Mouse (Mus musculus) stomach, embryonic 14.5 days (tissue): ENCODE results near the gene Gcn1l1. TPM values are rescaled to one million over a fixed set of nuclear protein-coding genes. Genes with fewer than 3 reads are reported as not detected.

Experiments
- ATAC-seq: fragments of 200-750 bp; cut with Nextera tagmentation; 2 replicates; pipeline ENCODE4 v1.8.0; 2017; ENCODE audit warnings: low read depth, moderate TSS enrichment; ENCODE audit not compliant: insufficient number of reproducible peaks, insufficient read depth, low FRiP score
- H3K27ac ChIP-seq: fragments of 300-500 bp; sonication (generic); 2 replicates; pipeline ENCODE4 v1.5.1; 2014; ENCODE audit warnings: mild to moderate bottlenecking, low read length, moderate library complexity, mixed read lengths
- H3K27me3 ChIP-seq: fragments of 300-500 bp; sonication (generic); 2 replicates; pipeline ENCODE4 v1.6.1; 2014; ENCODE audit warnings: low read length, control low read depth, mixed read lengths; ENCODE audit not compliant: control insufficient read depth, insufficient read depth
- H3K36me3 ChIP-seq: fragments of 300-500 bp; sonication (generic); 2 replicates; pipeline ENCODE4 v1.6.1; 2014; ENCODE audit warnings: mild to moderate bottlenecking, control low read depth, low read length, moderate library complexity, mixed read lengths; ENCODE audit not compliant: control insufficient read depth, insufficient read depth
- H3K4me1 ChIP-seq: fragments of 300-500 bp; sonication (generic); 2 replicates; pipeline ENCODE4 v1.6.1; 2014; ENCODE audit warnings: low read length, control low read depth, mixed read lengths; ENCODE audit not compliant: control insufficient read depth, insufficient read depth
- H3K4me2 ChIP-seq: fragments of 300-500 bp; sonication (generic); replicated peaks from 2 replicates; pipeline ENCODE4 v1.6.1; 2014; ENCODE audit warnings: low read depth, low read length, control low read depth
- H3K4me3 ChIP-seq: fragments of 300-500 bp; sonication (generic); 2 replicates; pipeline ENCODE4 v1.5.1; 2014; ENCODE audit warnings: low read depth, low read length, control low read depth
- H3K9ac ChIP-seq: fragments of 300-500 bp; sonication (generic); replicated peaks from 2 replicates; pipeline ENCODE4 v1.6.1; 2014; ENCODE audit warnings: low read depth, mild to moderate bottlenecking, control low read depth, low read length, moderate library complexity, mixed read lengths
- H3K9me3 ChIP-seq: fragments of 300-500 bp; sonication (generic); 2 replicates; pipeline ENCODE4 v1.6.1; 2016; ENCODE audit warnings: low read depth, low read length, control low read depth; ENCODE audit not compliant: control insufficient read depth
- WGBS: fragments of 180-500 bp; shearing (Covaris S2); extraction: QIAGEN DNeasy Blood & Tissue Kit; methylation state at CpG from one replicate; pipeline ENCODE4 v1.1.7; 2014; 5-methylcytosine and 5-hydroxymethylcytosine counted together
- polyA plus RNA-seq: library from polyadenylated mRNA; unstranded; fragments of >200 nt; fragmentation: Nextera tagmentation; extraction: Ambion mirVana; gene quantifications from 2 replicates; pipeline ENCODE4 v1.2.1, GENCODE M21; 2014

The Gcn1l1 gene
- polyA plus RNA-seq, 1 experiment from 2014 or later, result 42.3 TPM

- H3K9ac ChIP-seq, result no peak overlapping the region
- 86% methylated on average over 8 of the region's 8 CpGs for WGBS
Observed at GRCm38 (mm10) chr5:115634046-115634445, 69.0 kb downstream of the Gcn1l1 start.

DNA sequence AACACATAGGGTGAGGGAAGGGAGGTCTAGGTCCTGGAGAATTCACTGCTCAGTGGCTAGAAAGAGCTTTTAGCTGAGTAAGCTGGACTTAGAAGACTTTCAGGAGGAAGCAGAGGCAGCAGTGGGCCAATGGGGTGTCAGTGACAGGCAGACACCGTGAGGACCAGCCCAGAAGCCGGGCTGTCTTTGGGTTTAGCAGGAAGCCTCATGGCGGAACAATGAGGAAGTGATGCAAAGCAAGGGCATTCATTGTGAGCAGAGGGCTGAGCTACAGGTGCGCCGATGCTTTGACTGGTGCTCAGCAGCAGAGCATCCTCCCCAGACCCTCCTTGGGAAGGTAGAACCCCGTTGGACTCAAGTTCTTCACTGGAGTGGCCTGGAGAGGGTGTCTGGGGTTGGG lies 70.5 kb downstream of the Gcn1l1 start:
- WGBS, result 77% methylated on average over 6 of the region's 6 CpGs
- no peak for ATAC-seq
- Histone ChIP-seq H3K4me2 (no peak overlapping the region), H3K27me3 (no peaks in the 10 kb centered on the region), H3K4me3 (no peak overlapping the region), H3K27ac (no peak overlapping the region), H3K9ac (no peak overlapping the region), H3K9me3 (no peaks in the 10 kb centered on the region), H3K36me3 (peaks cover 21% of the 10 kb centered on the region), H3K4me1 (peaks cover 22% of the 10 kb centered on the region; the same call in 1 of the 2 replicates)

More at GRCm38 (mm10) chr5:115634046-115634445, 69.0 kb downstream of the Gcn1l1 start:
- H3K36me3 ChIP-seq, result peaks cover 7% of the 10 kb centered on the region
- H3K4me2 ChIP-seq, result no peak overlapping the region
- no peaks in the 10 kb centered on the region for H3K27me3 ChIP-seq
- ATAC-seq, result no peak
- H3K4me1 ChIP-seq, result peaks cover 24% of the 10 kb centered on the region; the same call in 1 of the 2 replicates
- no peaks in the 10 kb centered on the region for H3K9me3 ChIP-seq
- H3K4me3 ChIP-seq, result no peak overlapping the region
- no peak overlapping the region for H3K27ac ChIP-seq

DNA sequence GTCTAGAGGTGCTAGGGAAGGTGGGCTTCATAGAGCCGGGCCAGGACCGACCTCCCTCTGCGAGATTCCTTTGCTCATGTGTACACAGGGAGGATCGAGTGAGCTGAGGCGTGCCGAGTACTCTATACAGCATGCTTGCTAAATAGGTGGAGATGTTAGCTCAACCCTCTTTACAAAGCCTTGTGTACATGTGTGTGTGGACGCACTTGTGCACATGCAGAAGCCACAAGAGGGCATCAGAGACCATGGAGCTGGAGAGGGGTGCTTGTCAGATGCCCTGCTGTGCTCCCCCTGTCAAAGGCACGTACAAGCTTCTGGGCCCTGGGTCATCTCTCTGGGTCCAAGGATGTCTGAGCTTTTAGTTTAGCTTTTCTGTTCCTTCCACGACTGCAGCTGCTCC lies 79.1 kb downstream of the Gcn1l1 start:
- Histone ChIP-seq H3K27me3 (no peaks in the 10 kb centered on the region), H3K27ac (no peak overlapping the region), H3K4me2 (no peak overlapping the region), H3K9ac (no peak overlapping the region), H3K9me3 (no peaks in the 10 kb centered on the region), H3K4me1 (no peaks in the 10 kb centered on the region), H3K4me3 (no peak overlapping the region), H3K36me3 (peaks cover 65% of the 10 kb centered on the region)
- WGBS, result 74% methylated on average over 9 of the region's 9 CpGs
- peak; percentile 43; the same call in 1 of the 2 replicates for ATAC-seq

DNA sequence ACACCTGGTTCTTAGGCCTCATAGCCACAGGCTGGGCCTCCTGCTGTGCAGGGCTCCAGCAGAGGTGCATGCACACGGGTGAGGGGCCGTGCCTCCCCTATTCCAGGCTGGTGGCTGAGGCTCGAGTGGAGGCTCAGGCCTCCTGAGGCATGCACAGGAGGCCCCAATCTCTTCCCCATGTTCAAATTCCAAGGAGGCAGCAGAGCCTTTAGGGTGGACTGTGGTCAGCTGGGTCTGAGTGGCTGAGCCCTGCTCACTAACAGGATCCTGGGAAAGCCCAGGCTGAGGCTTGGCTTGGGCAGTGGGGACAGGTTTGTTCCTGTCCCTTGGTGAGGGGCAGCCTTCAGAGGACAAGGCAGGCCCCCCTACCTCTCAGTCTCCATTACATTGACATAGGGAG lies 83.8 kb downstream of the Gcn1l1 start:
- H3K27me3 ChIP-seq, result no peaks in the 10 kb centered on the region
- WGBS, result 78% methylated on average over 3 of the region's 3 CpGs
- H3K9me3 ChIP-seq, result no peaks in the 10 kb centered on the region
- peaks cover 30% of the 10 kb centered on the region for H3K36me3 ChIP-seq
- H3K27ac ChIP-seq, result no peak overlapping the region
- no peak for ATAC-seq
- no peak overlapping the region for H3K4me3 ChIP-seq
- no peak overlapping the region for H3K4me2 ChIP-seq
- peaks cover 2% of the 10 kb centered on the region; the same call in 1 of the 2 replicates for H3K4me1 ChIP-seq
- H3K9ac ChIP-seq, result no peak overlapping the region

DNA sequence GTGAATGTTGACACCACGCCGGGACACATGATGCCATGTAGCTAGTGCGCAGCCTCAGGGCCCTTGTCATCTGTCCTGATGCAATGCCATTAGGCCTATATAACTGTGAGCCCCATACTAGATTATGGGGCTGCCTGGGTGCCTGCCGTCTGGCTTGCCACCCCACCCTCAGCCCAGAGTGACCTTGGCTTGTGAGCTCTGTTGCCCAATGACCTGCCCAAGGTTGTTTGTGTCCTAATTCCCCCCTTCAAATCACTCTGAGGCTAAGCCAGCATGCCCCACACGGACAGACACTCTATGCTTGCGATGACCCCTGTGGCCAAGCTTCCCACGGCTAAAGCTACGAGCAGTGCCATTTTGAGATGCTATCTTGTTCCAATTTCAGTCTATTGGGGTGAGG lies 84.6 kb downstream of the Gcn1l1 start:
- H3K27me3 ChIP-seq, result no peaks in the 10 kb centered on the region
- no peak overlapping the region for H3K4me2 ChIP-seq
- 85% methylated on average over 8 of the region's 8 CpGs for WGBS
- no peak overlapping the region for H3K27ac ChIP-seq
- peaks cover 25% of the 10 kb centered on the region for H3K36me3 ChIP-seq
- no peak for ATAC-seq
- H3K4me3 ChIP-seq, result no peak overlapping the region
- peaks cover 2% of the 10 kb centered on the region; the same call in 1 of the 2 replicates for H3K4me1 ChIP-seq
- no peak overlapping the region for H3K9ac ChIP-seq
- no peaks in the 10 kb centered on the region for H3K9me3 ChIP-seq

- H3K4me1 ChIP-seq, result peaks cover 2% of the 10 kb centered on the region; the same call in 1 of the 2 replicates
- no peaks in the 10 kb centered on the region for H3K9me3 ChIP-seq
- H3K9ac ChIP-seq, result no peak overlapping the region
- no peak overlapping the region for H3K4me3 ChIP-seq
- H3K4me2 ChIP-seq, result no peak overlapping the region
- H3K27me3 ChIP-seq, result no peaks in the 10 kb centered on the region
- no peak overlapping the region for H3K27ac ChIP-seq
- WGBS, result 88% methylated on average over 10 of the region's 10 CpGs
- H3K36me3 ChIP-seq, result peaks cover 14% of the 10 kb centered on the region; the same call in 1 of the 2 replicates
- no peak for ATAC-seq
Observed at GRCm38 (mm10) chr5:115650885-115651284, 85.8 kb downstream of the Gcn1l1 start.

DNA sequence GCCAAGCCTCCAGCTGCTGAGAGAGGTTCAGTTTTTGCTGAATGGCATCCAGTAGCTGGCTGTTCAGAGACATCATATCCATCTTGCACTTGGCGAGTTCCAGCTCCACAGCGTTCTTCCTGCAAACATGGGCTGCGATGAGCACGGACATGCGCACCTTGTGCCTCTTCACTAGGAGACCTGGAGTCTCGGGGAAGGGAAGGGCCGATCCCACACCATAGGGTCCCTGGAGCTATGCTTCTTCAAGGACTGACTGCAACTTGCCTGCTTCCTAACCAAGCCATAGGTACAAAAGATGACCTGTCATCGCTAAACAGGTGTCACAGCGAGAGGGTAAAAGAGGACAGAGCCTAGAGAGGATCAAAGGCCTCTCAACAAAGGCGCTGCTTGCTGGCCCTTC lies 86.8 kb downstream of the Gcn1l1 start:
- peaks cover 5% of the 10 kb centered on the region; the same call in 1 of the 2 replicates for H3K36me3 ChIP-seq
- H3K4me2 ChIP-seq, result no peak overlapping the region
- no peaks in the 10 kb centered on the region for H3K9me3 ChIP-seq
- no peak for ATAC-seq
- 89% methylated on average over 10 of the region's 10 CpGs for WGBS
- H3K9ac ChIP-seq, result no peak overlapping the region
- no peak overlapping the region for H3K4me3 ChIP-seq
- H3K4me1 ChIP-seq, result peaks cover 2% of the 10 kb centered on the region; the same call in 1 of the 2 replicates
- no peak overlapping the region for H3K27ac ChIP-seq
- H3K27me3 ChIP-seq, result no peaks in the 10 kb centered on the region

DNA sequence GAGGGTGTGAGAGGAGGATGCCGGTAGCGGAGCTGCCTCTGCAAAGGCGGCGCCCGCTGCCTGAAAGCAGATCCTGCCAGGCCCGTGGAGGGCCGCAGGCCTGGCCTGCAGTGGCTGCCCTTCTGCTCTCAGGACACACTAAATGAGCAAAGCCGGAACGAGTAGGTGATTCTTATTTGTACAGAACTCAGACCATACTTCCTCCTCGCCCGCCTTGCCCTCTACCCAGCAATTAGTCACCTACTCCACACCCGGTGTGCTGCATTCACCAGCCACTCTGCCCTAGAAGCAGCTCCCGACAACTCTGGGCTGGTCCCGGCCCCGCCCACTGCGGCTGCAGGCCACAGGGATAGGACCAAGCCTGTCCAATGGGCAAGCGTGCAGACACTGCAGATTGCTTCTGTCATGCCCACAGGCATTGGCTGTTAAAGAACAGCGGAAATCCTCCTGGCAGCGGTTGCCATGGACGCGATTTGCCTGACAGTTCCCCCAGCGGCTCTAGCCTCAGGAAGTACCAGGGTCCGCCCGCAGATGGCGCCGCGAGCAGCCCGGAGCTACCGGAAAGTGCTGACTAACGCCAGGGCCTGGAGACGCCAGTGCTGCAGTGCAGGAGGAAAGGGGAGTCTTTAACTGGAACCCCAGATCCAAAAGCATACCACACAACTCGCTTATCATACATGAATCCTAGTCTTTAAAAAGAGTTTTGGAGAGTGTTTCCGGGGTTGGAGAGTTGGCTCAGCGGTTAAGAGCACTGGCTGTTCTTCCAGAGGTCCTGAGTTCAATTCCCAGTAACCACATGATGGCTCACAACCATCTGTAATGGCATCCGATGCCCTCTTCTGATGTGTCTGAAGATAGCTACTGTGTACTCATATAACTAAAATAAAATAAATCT lies 87.9 kb downstream of the Gcn1l1 start:
- Histone ChIP-seq H3K4me3 (peak overlapping the region; percentile 31), H3K27me3 (no peaks in the 10 kb centered on the region), H3K4me2 (peak overlapping the region; percentile 50), H3K4me1 (peaks cover 2% of the 10 kb centered on the region; the same call in 1 of the 2 replicates), H3K9me3 (no peaks in the 10 kb centered on the region), H3K9ac (no peak overlapping the region; the same call in 1 of the 2 replicates), H3K36me3 (peaks cover under 1% of the 10 kb centered on the region; the same call in 1 of the 2 replicates), H3K27ac (peak overlapping the region; percentile 80)
- 2% methylated on average over 35 of the region's 35 CpGs for WGBS
- ATAC-seq, result peak; percentile 100
